Mouse (Mus musculus): Measurements from ENCODE around the gene Fsd1l. TPM values are rescaled to one million over a fixed set of nuclear protein-coding genes. Genes with fewer than 3 reads are reported as not detected.
A peak's percentile ranks its signal among the peaks of the same experiment; 100 is the strongest.

Fsd1l gene
- polyA plus RNA-seq, 1 experiment, result 0.31 TPM

GRCm38 (mm10) chr4:53591536-53591935 lies 39.7 kb upstream of the Fsd1l start:
- no peak overlapping the region for H3K27ac ChIP-seq (ENCODE audit: control insufficient read depth, insufficient read depth, low read length)
- WGBS, result 97% methylated on average over 11 of the region's 11 CpGs
- no peak overlapping the region for H3K4me3 ChIP-seq (ENCODE audit: control insufficient read depth, insufficient read depth, low read length)
- no peaks in the 10 kb centered on the region for H3K4me1 ChIP-seq (replicated peaks; ENCODE audit: control insufficient read depth, insufficient read depth, low read length)
- TF ChIP-seq POLR2A (IDR thresholded peaks at IDR 0.05; ENCODE audit: control insufficient read depth, extremely low read depth, insufficient read depth, low read length, poor library complexity) (no peak), CTCF (IDR thresholded peaks at IDR 0.05; ENCODE audit: borderline replicate concordance, control insufficient read depth, extremely low read depth, insufficient read depth, low read length, poor library complexity) (no peak)
- no peaks in the 10 kb centered on the region for H3K27me3 ChIP-seq (ENCODE audit: control insufficient read depth, insufficient read depth, low read length)
- no peak for DNase-seq
- no peaks in the 10 kb centered on the region for H3K36me3 ChIP-seq (ENCODE audit: control insufficient read depth, insufficient read depth, low read length)

- 91% methylated on average over 8 of the region's 8 CpGs for WGBS
- Histone ChIP-seq H3K4me1 (replicated peaks; ENCODE audit: control insufficient read depth, insufficient read depth, low read length) (no peaks in the 10 kb centered on the region), H3K4me3 (ENCODE audit: control insufficient read depth, insufficient read depth, low read length) (no peak overlapping the region), H3K36me3 (ENCODE audit: control insufficient read depth, insufficient read depth, low read length) (no peaks in the 10 kb centered on the region), H3K27me3 (ENCODE audit: control insufficient read depth, insufficient read depth, low read length) (no peaks in the 10 kb centered on the region), H3K27ac (ENCODE audit: control insufficient read depth, insufficient read depth, low read length) (no peak overlapping the region)
- TF ChIP-seq POLR2A (IDR thresholded peaks at IDR 0.05; ENCODE audit: control insufficient read depth, extremely low read depth, insufficient read depth, low read length, poor library complexity) (no peak), CTCF (IDR thresholded peaks at IDR 0.05; ENCODE audit: borderline replicate concordance, control insufficient read depth, extremely low read depth, insufficient read depth, low read length, poor library complexity) (no peak)
- no peak for DNase-seq
Observed at GRCm38 (mm10) chr4:53591941-53592340, 39.3 kb upstream of the Fsd1l start.

GRCm38 (mm10) chr4:53592386-53592785 lies 38.9 kb upstream of the Fsd1l start:
- no peak for TF ChIP-seq POLR2A (IDR thresholded peaks at IDR 0.05; ENCODE audit: control insufficient read depth, extremely low read depth, insufficient read depth, low read length, poor library complexity)
- TF ChIP-seq CTCF (IDR thresholded peaks at IDR 0.05; ENCODE audit: borderline replicate concordance, control insufficient read depth, extremely low read depth, insufficient read depth, low read length, poor library complexity), result no peak
- H3K4me3 ChIP-seq (ENCODE audit: control insufficient read depth, insufficient read depth, low read length), result no peak overlapping the region
- no peak overlapping the region for H3K27ac ChIP-seq (ENCODE audit: control insufficient read depth, insufficient read depth, low read length)
- 89% methylated on average over 9 of the region's 9 CpGs for WGBS
- DNase-seq, result no peak
- no peaks in the 10 kb centered on the region for H3K27me3 ChIP-seq (ENCODE audit: control insufficient read depth, insufficient read depth, low read length)
- no peaks in the 10 kb centered on the region for H3K36me3 ChIP-seq (ENCODE audit: control insufficient read depth, insufficient read depth, low read length)
- H3K4me1 ChIP-seq (replicated peaks; ENCODE audit: control insufficient read depth, insufficient read depth, low read length), result no peaks in the 10 kb centered on the region

- TF ChIP-seq POLR2A (IDR thresholded peaks at IDR 0.05; ENCODE audit: control insufficient read depth, extremely low read depth, insufficient read depth, low read length, poor library complexity), result no peak
- DNase-seq, result peak; percentile 7
- Histone ChIP-seq H3K4me3 (ENCODE audit: control insufficient read depth, insufficient read depth, low read length) (no peak overlapping the region), H3K27ac (ENCODE audit: control insufficient read depth, insufficient read depth, low read length) (no peak overlapping the region), H3K36me3 (ENCODE audit: control insufficient read depth, insufficient read depth, low read length) (no peaks in the 10 kb centered on the region), H3K27me3 (ENCODE audit: control insufficient read depth, insufficient read depth, low read length) (no peaks in the 10 kb centered on the region), H3K4me1 (replicated peaks; ENCODE audit: control insufficient read depth, insufficient read depth, low read length) (no peaks in the 10 kb centered on the region)
- WGBS, result 30% methylated on average over 4 of the region's 4 CpGs
Observed at GRCm38 (mm10) chr4:53594204-53594603, 37.1 kb upstream of the Fsd1l start.

- Histone ChIP-seq H3K27ac (ENCODE audit: control insufficient read depth, insufficient read depth, low read length) (no peak overlapping the region), H3K4me3 (ENCODE audit: control insufficient read depth, insufficient read depth, low read length) (no peak overlapping the region), H3K4me1 (replicated peaks; ENCODE audit: control insufficient read depth, insufficient read depth, low read length) (no peaks in the 10 kb centered on the region), H3K27me3 (ENCODE audit: control insufficient read depth, insufficient read depth, low read length) (no peaks in the 10 kb centered on the region), H3K36me3 (ENCODE audit: control insufficient read depth, insufficient read depth, low read length) (no peaks in the 10 kb centered on the region)
- TF ChIP-seq POLR2A (IDR thresholded peaks at IDR 0.05; ENCODE audit: control insufficient read depth, extremely low read depth, insufficient read depth, low read length, poor library complexity) (no peak), CTCF (IDR thresholded peaks at IDR 0.05; ENCODE audit: borderline replicate concordance, control insufficient read depth, extremely low read depth, insufficient read depth, low read length, poor library complexity) (no peak)
- DNase-seq, result no peak
- 94% methylated on average over 12 of the region's 12 CpGs for WGBS
Observed at GRCm38 (mm10) chr4:53595246-53596062, 35.8 kb upstream of the Fsd1l start.

GRCm38 (mm10) chr4:53596063-53596895 lies 35.0 kb upstream of the Fsd1l start:
- no peak for DNase-seq
- H3K27me3 ChIP-seq (ENCODE audit: control insufficient read depth, insufficient read depth, low read length), result no peaks in the 10 kb centered on the region
- no peak overlapping the region for H3K4me3 ChIP-seq (ENCODE audit: control insufficient read depth, insufficient read depth, low read length)
- TF ChIP-seq CTCF (IDR thresholded peaks at IDR 0.05; ENCODE audit: borderline replicate concordance, control insufficient read depth, extremely low read depth, insufficient read depth, low read length, poor library complexity) (no peak), POLR2A (IDR thresholded peaks at IDR 0.05; ENCODE audit: control insufficient read depth, extremely low read depth, insufficient read depth, low read length, poor library complexity) (no peak)
- WGBS, result 95% methylated on average over 15 of the region's 15 CpGs
- no peaks in the 10 kb centered on the region for H3K4me1 ChIP-seq (replicated peaks; ENCODE audit: control insufficient read depth, insufficient read depth, low read length)
- H3K27ac ChIP-seq (ENCODE audit: control insufficient read depth, insufficient read depth, low read length), result no peak overlapping the region
- no peaks in the 10 kb centered on the region for H3K36me3 ChIP-seq (ENCODE audit: control insufficient read depth, insufficient read depth, low read length)
